Mouse (Mus musculus) ES-E14 (cell line): ENCODE results near the gene Gm26657.

Experiments used
- CHD2 ChIP-seq: IDR thresholded peaks from 2 replicates; pipeline ENCODE4 v1.6.1; 2014; ENCODE audit warnings: mild to moderate bottlenecking, low read depth, low read length, inconsistent platforms
- HCFC1 ChIP-seq: IDR thresholded peaks from 2 replicates; pipeline ENCODE4 v1.6.1; 2012; ENCODE audit warnings: low read length, inconsistent platforms, borderline replicate concordance; ENCODE audit not compliant: insufficient read depth

DNA sequence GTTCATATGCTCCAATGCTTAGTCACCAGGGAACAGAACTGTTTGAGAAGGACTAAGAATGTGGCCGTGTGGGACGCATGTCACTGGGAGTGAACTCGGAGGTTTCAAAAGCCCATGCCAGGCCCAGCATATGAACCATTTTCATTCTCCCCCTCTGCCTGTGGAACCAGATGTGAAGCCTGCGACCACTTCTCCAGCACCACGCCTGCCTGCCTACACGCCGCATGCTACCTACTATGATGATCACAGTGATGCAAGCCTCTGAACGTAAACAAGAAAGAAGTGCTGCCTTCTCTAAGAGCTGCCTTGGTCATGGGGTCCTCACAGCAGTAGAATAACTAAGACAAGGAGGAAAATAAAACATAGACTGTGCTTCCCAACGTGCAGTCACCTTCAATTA is 7.6 kb downstream of the Gm26657 start:
- TF ChIP-seq CHD2 (no peak), HCFC1 (no peak)
